Mouse (Mus musculus) CH12.LX (cell line): ENCODE measurements around the gene Pkd1l2.

Experiments used
- CTCF ChIP-seq, 2 experiments: IDR thresholded peaks in 1 of 2; conservative IDR thresholded peaks in 1 of 2; 2 replicates each; pipeline ENCODE4 v1.5.1; 2011 to 2012; ENCODE audit warnings: low read depth in 2 of 2, low read length in 2 of 2, improper control_type of control experiment in 1 of 2, inconsistent platforms in 1 of 2, mild to moderate bottlenecking in 1 of 2, moderate library complexity in 1 of 2
- EP300 ChIP-seq: IDR thresholded peaks from 2 replicates; pipeline ENCODE4 v1.6.1; 2011; ENCODE audit warnings: low read length, improper control_type of control experiment
- MAX ChIP-seq: IDR thresholded peaks from 2 replicates; pipeline ENCODE4 v1.6.1; 2011; ENCODE audit warnings: low read length, improper control_type of control experiment
- POLR2A ChIP-seq: IDR thresholded peaks from 2 replicates; pipeline ENCODE4 v1.6.1; 2011; ENCODE audit warnings: low read depth, mild to moderate bottlenecking, improper control_type of control experiment, low read length
- ZKSCAN1 ChIP-seq: IDR thresholded peaks from 2 replicates; pipeline ENCODE4 v1.6.1; 2012; ENCODE audit warnings: low read depth, inconsistent platforms, low read length, improper control_type of control experiment, borderline replicate concordance
- ZMIZ1 ChIP-seq: IDR thresholded peaks from 2 replicates; pipeline ENCODE4 v1.6.1; 2012; ENCODE audit warnings: low read depth, mild to moderate bottlenecking, inconsistent platforms, low read length, improper control_type of control experiment

GRCm38 (mm10) chr8:117067396-117067795 is 14.9 kb downstream of the Pkd1l2 start:
- no peak for TF ChIP-seq POLR2A
- TF ChIP-seq EP300 = no peak
- no peak for TF ChIP-seq ZKSCAN1
- no peak for TF ChIP-seq CTCF (conservative IDR thresholded peaks at IDR 0.05 in 1 of 2, IDR thresholded peaks at IDR 0.05 in 1 of 2; ENCODE audit: low read depth in 2 of 2, low read length in 2 of 2)
- TF ChIP-seq MAX = no peak
- no peak for TF ChIP-seq ZMIZ1
